Mouse (Mus musculus) lung, postnatal 0 days (tissue): ENCODE data around the gene Avpr2.

Experiments used
- CTCF ChIP-seq: IDR thresholded peaks from 2 replicates; pipeline ENCODE4 v1.5.1; 2016; ENCODE audit warnings: antibody characterized with exemption, mild to moderate bottlenecking
- EP300 ChIP-seq: IDR thresholded peaks from 2 replicates; pipeline ENCODE4 v1.6.1; 2016; ENCODE audit warnings: antibody characterized with exemption, mild to moderate bottlenecking, control low read depth

GRCm38 (mm10) chrX:73869334-73869733 is 22.6 kb upstream of the Avpr2 start:
- TF ChIP-seq CTCF (no peak), EP300 (no peak)
